Mouse (Mus musculus): ENCODE data around the gene Arpc1a. TPM values are rescaled to one million over a fixed set of nuclear protein-coding genes. Genes with fewer than 3 reads are reported as not detected.

The Arpc1a gene
- polyA plus RNA-seq, 1 experiment from 2014 or later = 150 TPM

Other genes starting within 250 kb of the Arpc1a start
- 9.5 and 14.0 TPM in 2 replicates for gene Smurf1, start 118.0 kb upstream of the Arpc1a start, polyA plus RNA-seq (2015; fragmentation: Nextera tagmentation; extraction: Ambion mirVana)
- gene Gm4871, start 51.1 kb upstream of the Arpc1a start, polyA plus RNA-seq (2015; fragmentation: Nextera tagmentation; extraction: Ambion mirVana) = not detected in 2 replicates
- not detected in 2 replicates for gene 1700018F24Rik, start 40.8 kb upstream of the Arpc1a start, polyA plus RNA-seq (2015; fragmentation: Nextera tagmentation; extraction: Ambion mirVana)
- gene Kpna7, start 200 bp downstream of the Arpc1a start, polyA plus RNA-seq (2015; fragmentation: Nextera tagmentation; extraction: Ambion mirVana) = not detected in 2 replicates
- 325 and 354 TPM in 2 replicates for gene Arpc1b, start 30.4 kb downstream of the Arpc1a start, polyA plus RNA-seq (2015; fragmentation: Nextera tagmentation; extraction: Ambion mirVana)
- gene Pdap1, start 56.4 kb downstream of the Arpc1a start, polyA plus RNA-seq (2015; fragmentation: Nextera tagmentation; extraction: Ambion mirVana) = 77.0 and 93.6 TPM in 2 replicates
- gene Bud31, start 56.5 kb downstream of the Arpc1a start, polyA plus RNA-seq (2015; fragmentation: Nextera tagmentation; extraction: Ambion mirVana) = 186 TPM in 2 replicates
- gene Ptcd1, start 83.3 kb downstream of the Arpc1a start, polyA plus RNA-seq (2015; fragmentation: Nextera tagmentation; extraction: Ambion mirVana) = 19.8 and 20.0 TPM in 2 replicates
- 56.2 and 59.5 TPM in 2 replicates for gene Cpsf4, start 83.4 kb downstream of the Arpc1a start, polyA plus RNA-seq (2015; fragmentation: Nextera tagmentation; extraction: Ambion mirVana)
- gene Atp5j2, start 108.2 kb downstream of the Arpc1a start, polyA plus RNA-seq (2015; fragmentation: Nextera tagmentation; extraction: Ambion mirVana) = 679 and 701 TPM in 2 replicates
- gene Zkscan14, start 118.0 kb downstream of the Arpc1a start, polyA plus RNA-seq (2015; fragmentation: Nextera tagmentation; extraction: Ambion mirVana) = 11.4 and 11.6 TPM in 2 replicates
- gene Zkscan5, start 120.7 kb downstream of the Arpc1a start, polyA plus RNA-seq (2015; fragmentation: Nextera tagmentation; extraction: Ambion mirVana) = 16.2 and 17.2 TPM in 2 replicates
- gene Zfp655, start 147.9 kb downstream of the Arpc1a start, polyA plus RNA-seq (2015; fragmentation: Nextera tagmentation; extraction: Ambion mirVana) = 35.3 and 36.0 TPM in 2 replicates
- 0.56 and 0.60 TPM in 2 replicates for gene Zscan25, start 196.7 kb downstream of the Arpc1a start, polyA plus RNA-seq (2015; fragmentation: Nextera tagmentation; extraction: Ambion mirVana)